Mouse (Mus musculus): ENCODE measurements around the gene Dcp1b. TPM values are rescaled to one million over a fixed set of nuclear protein-coding genes. Genes with fewer than 3 reads are reported as not detected.

Dcp1b gene
- polyA plus RNA-seq, 1 experiment, result 22.7 TPM

- no peaks in the 10 kb centered on the region for H3K4me1 ChIP-seq (ENCODE audit: control insufficient read depth, insufficient read depth, low read length)
- no peak overlapping the region for H3K4me3 ChIP-seq (replicated peaks; ENCODE audit: insufficient read depth, low read depth, low read length)
- WGBS, result 67% methylated on average over 3 of the region's 3 CpGs
- H3K27ac ChIP-seq (ENCODE audit: insufficient read depth, low read length), result no peak overlapping the region
- TF ChIP-seq POLR2A (IDR thresholded peaks at IDR 0.05; ENCODE audit: borderline replicate concordance, insufficient read depth, low read length), result no peak
- no peak for TF ChIP-seq CTCF (IDR thresholded peaks at IDR 0.05; ENCODE audit: borderline replicate concordance, insufficient read depth, low read depth, low read length)
- DNase-seq, result no peak
- no peaks in the 10 kb centered on the region for H3K27me3 ChIP-seq (ENCODE audit: control insufficient read depth, insufficient read depth, low read length)
These were observed 8.7 kb downstream of the Dcp1b start for GRCm38 (mm10) chr6:119183781-119184180.

- peak; percentile 33 to 37 for DNase-seq
- H3K4me1 ChIP-seq (ENCODE audit: control insufficient read depth, insufficient read depth, low read length), result no peaks in the 10 kb centered on the region
- no peak overlapping the region for H3K27ac ChIP-seq (ENCODE audit: insufficient read depth, low read length)
- no peaks in the 10 kb centered on the region for H3K27me3 ChIP-seq (ENCODE audit: control insufficient read depth, insufficient read depth, low read length)
- TF ChIP-seq CTCF (IDR thresholded peaks at IDR 0.05; ENCODE audit: borderline replicate concordance, insufficient read depth, low read depth, low read length), result peak; percentile 52; the same call in 1 of the 2 replicates
- TF ChIP-seq POLR2A (IDR thresholded peaks at IDR 0.05; ENCODE audit: borderline replicate concordance, insufficient read depth, low read length), result no peak
- 63% methylated on average over 8 of the region's 8 CpGs for WGBS
- H3K4me3 ChIP-seq (replicated peaks; ENCODE audit: insufficient read depth, low read depth, low read length), result no peak overlapping the region
These were observed 11.6 kb downstream of the Dcp1b start for GRCm38 (mm10) chr6:119186658-119187057.

GRCm38 (mm10) chr6:119187631-119188030, 12.6 kb downstream of the Dcp1b start:
- Histone ChIP-seq H3K4me1 (ENCODE audit: control insufficient read depth, insufficient read depth, low read length) (no peaks in the 10 kb centered on the region), H3K4me3 (replicated peaks; ENCODE audit: insufficient read depth, low read depth, low read length) (no peak overlapping the region), H3K27ac (ENCODE audit: insufficient read depth, low read length) (no peak overlapping the region), H3K27me3 (ENCODE audit: control insufficient read depth, insufficient read depth, low read length) (no peaks in the 10 kb centered on the region)
- no peak for TF ChIP-seq POLR2A (IDR thresholded peaks at IDR 0.05; ENCODE audit: borderline replicate concordance, insufficient read depth, low read length)
- TF ChIP-seq CTCF (IDR thresholded peaks at IDR 0.05; ENCODE audit: borderline replicate concordance, insufficient read depth, low read depth, low read length), result no peak
- WGBS, result 20% methylated on average over 6 of the region's 6 CpGs
- DNase-seq, result peak; percentile 21 to 22

- TF ChIP-seq CTCF (IDR thresholded peaks at IDR 0.05; ENCODE audit: borderline replicate concordance, insufficient read depth, low read depth, low read length) (no peak), POLR2A (IDR thresholded peaks at IDR 0.05; ENCODE audit: borderline replicate concordance, insufficient read depth, low read length) (no peak)
- 97% methylated on average over 4 of the region's 4 CpGs for WGBS
- DNase-seq, result no peak
- no peaks in the 10 kb centered on the region for H3K4me1 ChIP-seq (ENCODE audit: control insufficient read depth, insufficient read depth, low read length)
- H3K27ac ChIP-seq (ENCODE audit: insufficient read depth, low read length), result no peak overlapping the region
- no peaks in the 10 kb centered on the region for H3K27me3 ChIP-seq (ENCODE audit: control insufficient read depth, insufficient read depth, low read length)
- H3K4me3 ChIP-seq (replicated peaks; ENCODE audit: insufficient read depth, low read depth, low read length), result no peak overlapping the region
These were observed 16.4 kb downstream of the Dcp1b start for GRCm38 (mm10) chr6:119191478-119191877.

- no peaks in the 10 kb centered on the region for H3K27me3 ChIP-seq (ENCODE audit: control insufficient read depth, insufficient read depth, low read length)
- 94% methylated on average over 15 of the region's 15 CpGs for WGBS
- no peak overlapping the region for H3K27ac ChIP-seq (ENCODE audit: insufficient read depth, low read length)
- no peak overlapping the region for H3K4me3 ChIP-seq (replicated peaks; ENCODE audit: insufficient read depth, low read depth, low read length)
- no peak for DNase-seq
- no peaks in the 10 kb centered on the region for H3K4me1 ChIP-seq (ENCODE audit: control insufficient read depth, insufficient read depth, low read length)
- TF ChIP-seq POLR2A (IDR thresholded peaks at IDR 0.05; ENCODE audit: borderline replicate concordance, insufficient read depth, low read length) (no peak), CTCF (IDR thresholded peaks at IDR 0.05; ENCODE audit: borderline replicate concordance, insufficient read depth, low read depth, low read length) (no peak)
These were observed 18.6 kb downstream of the Dcp1b start for GRCm38 (mm10) chr6:119193571-119194154.

- WGBS, result 94% methylated on average over 9 of the region's 9 CpGs
- no peak for DNase-seq
- H3K4me1 ChIP-seq (ENCODE audit: control insufficient read depth, insufficient read depth, low read length), result no peaks in the 10 kb centered on the region
- H3K4me3 ChIP-seq (replicated peaks; ENCODE audit: insufficient read depth, low read depth, low read length), result no peak overlapping the region
- H3K27ac ChIP-seq (ENCODE audit: insufficient read depth, low read length), result no peak overlapping the region
- TF ChIP-seq POLR2A (IDR thresholded peaks at IDR 0.05; ENCODE audit: borderline replicate concordance, insufficient read depth, low read length), result no peak
- H3K27me3 ChIP-seq (ENCODE audit: control insufficient read depth, insufficient read depth, low read length), result no peaks in the 10 kb centered on the region
These were observed 19.1 kb downstream of the Dcp1b start for GRCm38 (mm10) chr6:119194161-119194560.

- no peak overlapping the region for H3K4me3 ChIP-seq (replicated peaks; ENCODE audit: insufficient read depth, low read depth, low read length)
- no peak for TF ChIP-seq POLR2A (IDR thresholded peaks at IDR 0.05; ENCODE audit: borderline replicate concordance, insufficient read depth, low read length)
- no peak for TF ChIP-seq CTCF (IDR thresholded peaks at IDR 0.05; ENCODE audit: borderline replicate concordance, insufficient read depth, low read depth, low read length)
- no peak for DNase-seq
- WGBS, result 98% methylated on average over 7 of the region's 7 CpGs
- no peaks in the 10 kb centered on the region for H3K4me1 ChIP-seq (ENCODE audit: control insufficient read depth, insufficient read depth, low read length)
- H3K27ac ChIP-seq (ENCODE audit: insufficient read depth, low read length), result no peak overlapping the region
- H3K27me3 ChIP-seq (ENCODE audit: control insufficient read depth, insufficient read depth, low read length), result no peaks in the 10 kb centered on the region
These were observed 19.5 kb downstream of the Dcp1b start for GRCm38 (mm10) chr6:119194601-119195000.

- 64% methylated on average over 17 of the region's 17 CpGs for WGBS
- H3K4me1 ChIP-seq (ENCODE audit: control insufficient read depth, insufficient read depth, low read length), result no peaks in the 10 kb centered on the region
- H3K4me3 ChIP-seq (replicated peaks; ENCODE audit: insufficient read depth, low read depth, low read length), result no peak within 1 kb of the TSS
- TF ChIP-seq CTCF (IDR thresholded peaks at IDR 0.05; ENCODE audit: borderline replicate concordance, insufficient read depth, low read depth, low read length), result no peak
- TF ChIP-seq POLR2A (IDR thresholded peaks at IDR 0.05; ENCODE audit: borderline replicate concordance, insufficient read depth, low read length), result no peak
- no peak within 1 kb of the TSS for H3K27ac ChIP-seq (ENCODE audit: insufficient read depth, low read length)
- DNase-seq, result peak in 1 of 2 experiments; percentile 16
- H3K27me3 ChIP-seq (ENCODE audit: control insufficient read depth, insufficient read depth, low read length), result no peaks in the 10 kb centered on the region
These were observed 21.6 kb downstream of the Dcp1b start, which contains the start of gene Cacna1c for GRCm38 (mm10) chr6:119196382-119197305. Gene Cacna1c, minus strand, starts transcription at chr6:119196418.
